Mouse (Mus musculus) embryonic facial prominence, embryonic 14.5 days (tissue): ENCODE results near the gene Ugt1a10. TPM values are rescaled to one million over a fixed set of nuclear protein-coding genes. Genes with fewer than 3 reads are reported as not detected.
"Not testable (repeated sequence)": the region's sequence is repeated elsewhere in the genome, so short reads cannot be mapped to it uniquely, and the experiment has no call there.

Source experiments
- ATAC-seq: fragments of 200-750 bp; cut with Nextera tagmentation; 2 replicates; pipeline ENCODE4 v1.8.0; 2017; ENCODE audit warnings: low read depth, moderate number of reproducible peaks, moderate TSS enrichment
- DNase-seq: peaks from one replicate; pipeline ENCODE4 v3.0.0-alpha.2; 2015; ENCODE audit warnings: low spot score
- H3K27ac ChIP-seq: fragments of 300-500 bp; sonication (generic); replicated peaks from 2 replicates; pipeline ENCODE4 v1.5.1; 2014; ENCODE audit warnings: low read depth, mild to moderate bottlenecking, low read length, moderate library complexity
- H3K27me3 ChIP-seq: fragments of 300-500 bp; sonication (generic); replicated peaks from 2 replicates; pipeline ENCODE4 v1.6.1; 2014; ENCODE audit warnings: low read length; ENCODE audit not compliant: control insufficient read depth, insufficient read depth
- H3K36me3 ChIP-seq: fragments of 300-500 bp; sonication (generic); 2 replicates; pipeline ENCODE4 v1.6.1; 2014; ENCODE audit warnings: low read length, mixed read lengths; ENCODE audit not compliant: control insufficient read depth, insufficient read depth
- H3K4me1 ChIP-seq: fragments of 300-500 bp; sonication (generic); 2 replicates; pipeline ENCODE4 v1.6.1; 2014; ENCODE audit warnings: antibody characterized with exemption, low read length; ENCODE audit not compliant: control insufficient read depth, insufficient read depth
- H3K4me2 ChIP-seq: fragments of 300-500 bp; sonication (generic); 2 replicates; pipeline ENCODE4 v1.6.1; 2014; ENCODE audit warnings: low read depth, mild to moderate bottlenecking, low read length, moderate library complexity, mixed read lengths
- H3K4me3 ChIP-seq: fragments of 300-500 bp; sonication (generic); 2 replicates; pipeline ENCODE4 v1.5.1; 2014; ENCODE audit warnings: low read depth, mild to moderate bottlenecking, low read length
- H3K9ac ChIP-seq: fragments of 300-500 bp; sonication (generic); 2 replicates; pipeline ENCODE4 v1.6.1; 2014; ENCODE audit warnings: low read depth, mild to moderate bottlenecking, low read length, moderate library complexity, mixed read lengths
- H3K9me3 ChIP-seq: fragments of 300-500 bp; sonication (generic); 2 replicates; pipeline ENCODE4 v1.6.1; 2016; ENCODE audit warnings: low read length; ENCODE audit not compliant: control insufficient read depth
- WGBS: fragments of 180-500 bp; shearing (Covaris S2); extraction: QIAGEN DNeasy Blood & Tissue Kit; methylation state at CpG from one replicate; pipeline ENCODE4 v1.1.7; 2014; 5-methylcytosine and 5-hydroxymethylcytosine counted together
- polyA plus RNA-seq: library from polyadenylated mRNA; unstranded; fragments of >200 nt; fragmentation: Nextera tagmentation; extraction: Ambion mirVana; gene quantifications from 2 replicates; pipeline ENCODE4 v1.2.1, GENCODE M21; 2014

Ugt1a10 gene
- polyA plus RNA-seq, 1 experiment from 2014 or later = not detected

GRCm38 (mm10) chr1:88081670-88082069, 26.5 kb downstream of the Ugt1a10 start:
- Histone ChIP-seq H3K4me2 (no peak overlapping the region), H3K36me3 (no peaks in the 10 kb centered on the region), H3K4me1 (no peaks in the 10 kb centered on the region), H3K4me3 (no peak overlapping the region), H3K27ac (no peak overlapping the region), H3K9ac (no peak overlapping the region), H3K9me3 (no peaks in the 10 kb centered on the region), H3K27me3 (no peaks in the 10 kb centered on the region)
- DNase-seq (no peak), ATAC-seq (no peak)
- WGBS = 90% methylated on average over 1 of the region's 1 CpGs

GRCm38 (mm10) chr1:88086125-88086524, 30.9 kb downstream of the Ugt1a10 start:
- DNase-seq = no peak
- Histone ChIP-seq H3K4me3 (no peak overlapping the region), H3K4me1 (no peaks in the 10 kb centered on the region), H3K9me3 (no peaks in the 10 kb centered on the region), H3K36me3 (no peaks in the 10 kb centered on the region), H3K4me2 (no peak overlapping the region), H3K27me3 (no peaks in the 10 kb centered on the region), H3K27ac (no peak overlapping the region), H3K9ac (no peak overlapping the region)
- WGBS = 77% methylated on average over 1 of the region's 1 CpGs
- no peak for ATAC-seq

- Histone ChIP-seq H3K36me3 (no peaks in the 10 kb centered on the region), H3K9ac (no peak within 1 kb of the TSS), H3K27me3 (no peaks in the 10 kb centered on the region), H3K4me3 (no peak within 1 kb of the TSS), H3K4me2 (no peak within 1 kb of the TSS), H3K27ac (no peak within 1 kb of the TSS), H3K4me1 (no peaks in the 10 kb centered on the region), H3K9me3 (no peaks in the 10 kb centered on the region)
- WGBS = 68% methylated on average over 3 of the region's 3 CpGs
- DNase-seq = no peak
- no peak for ATAC-seq
These were observed 32.3 kb downstream of the Ugt1a10 start, which contains the start of gene Ugt1a8 for GRCm38 (mm10) chr1:88087513-88087912. Gene Ugt1a8, plus strand, starts transcription at chr1:88087813.

GRCm38 (mm10) chr1:88092341-88092740, 37.2 kb downstream of the Ugt1a10 start:
- Histone ChIP-seq H3K4me3 (no peak overlapping the region), H3K27me3 (no peaks in the 10 kb centered on the region), H3K27ac (no peak overlapping the region), H3K4me2 (no peak overlapping the region), H3K9me3 (no peaks in the 10 kb centered on the region), H3K36me3 (no peaks in the 10 kb centered on the region), H3K4me1 (peaks cover 5% of the 10 kb centered on the region; the same call in 1 of the 2 replicates), H3K9ac (no peak overlapping the region)
- ATAC-seq (no peak), DNase-seq (no peak)

GRCm38 (mm10) chr1:88094270-88094676, 39.1 kb downstream of the Ugt1a10 start:
- ATAC-seq = not testable (repeated sequence)

GRCm38 (mm10) chr1:88094941-88095492, 39.8 kb downstream of the Ugt1a10 start, which contains the start of gene Ugt1a7c:
Gene Ugt1a7c, plus strand, starts transcription at chr1:88095062.
- 30% methylated on average over 10 of the region's 10 CpGs for WGBS
- no peak within 1 kb of the TSS for H3K4me3 ChIP-seq
- DNase-seq = peak; percentile 61
- no peaks in the 10 kb centered on the region for H3K36me3 ChIP-seq
- no peak for ATAC-seq
- no peak within 1 kb of the TSS; the same call in 1 of the 2 replicates for H3K9ac ChIP-seq
- H3K4me1 ChIP-seq = peaks cover 5% of the 10 kb centered on the region; the same call in 1 of the 2 replicates
- H3K4me2 ChIP-seq = peak within 1 kb of the TSS; percentile 36; the same call in 1 of the 2 replicates
- H3K27me3 ChIP-seq = no peaks in the 10 kb centered on the region
- H3K9me3 ChIP-seq = no peaks in the 10 kb centered on the region
- peak within 1 kb of the TSS; percentile 80 for H3K27ac ChIP-seq

More at GRCm38 (mm10) chr1:88094270-88094676, 39.1 kb downstream of the Ugt1a10 start:
- not testable (repeated sequence) for H3K27me3 ChIP-seq, H3K4me3 ChIP-seq, H3K9me3 ChIP-seq, DNase-seq, H3K36me3 ChIP-seq, H3K9ac ChIP-seq, H3K4me2 ChIP-seq, H3K4me1 ChIP-seq
- H3K27ac ChIP-seq = 0 out of 2 replicates have a peak overlapping the region, but pooled peaks have one; percentile 80
- 74% methylated on average over 3 of the region's 3 CpGs for WGBS

- not testable (repeated sequence) for H3K27me3 ChIP-seq, H3K9me3 ChIP-seq, ATAC-seq, DNase-seq, H3K27ac ChIP-seq, H3K4me1 ChIP-seq, H3K9ac ChIP-seq, H3K4me2 ChIP-seq, H3K4me3 ChIP-seq, H3K36me3 ChIP-seq
- WGBS = 93% methylated on average over 3 of the region's 3 CpGs
These were observed 43.4 kb downstream of the Ugt1a10 start for GRCm38 (mm10) chr1:88098546-88098945.

GRCm38 (mm10) chr1:88099691-88100090, 44.5 kb downstream of the Ugt1a10 start:
- not testable (repeated sequence) for H3K27ac ChIP-seq, ATAC-seq, H3K27me3 ChIP-seq, DNase-seq, H3K4me2 ChIP-seq, H3K9ac ChIP-seq, H3K9me3 ChIP-seq, H3K36me3 ChIP-seq, H3K4me1 ChIP-seq, H3K4me3 ChIP-seq
- 75% methylated on average over 2 of the region's 2 CpGs for WGBS

- H3K27ac ChIP-seq = not testable (repeated sequence)
These were observed 47.8 kb downstream of the Ugt1a10 start, which contains the start of gene Ugt1a6b for GRCm38 (mm10) chr1:88103019-88103418. Gene Ugt1a6b, plus strand, starts transcription at chr1:88103252.

More at GRCm38 (mm10) chr1:88103019-88103418, 47.8 kb downstream of the Ugt1a10 start, which contains the start of gene Ugt1a6b:
- WGBS = 78% methylated on average over 1 of the region's 3 CpGs
- DNase-seq = peak; percentile 67
- ATAC-seq = peak; percentile 71; the same call in 1 of the 2 replicates
- H3K4me1 ChIP-seq, H3K4me2 ChIP-seq, H3K4me3 ChIP-seq, H3K9me3 ChIP-seq, H3K36me3 ChIP-seq, H3K27me3 ChIP-seq, H3K9ac ChIP-seq: not testable (repeated sequence)
